Mouse (Mus musculus): Measurements from ENCODE around the gene Inhba. TPM values are rescaled to one million over a fixed set of nuclear protein-coding genes. Genes with fewer than 3 reads are reported as not detected.

Inhba gene
- polyA plus RNA-seq, 1 experiment from 2014 or later: 2.0 TPM

GRCm38 (mm10) chr13:16032935-16033592 is 21.4 kb downstream of the Inhba start:
- Histone ChIP-seq H3K4me1 (ENCODE audit: control insufficient read depth, insufficient read depth, low read length) (no peaks in the 10 kb centered on the region), H3K4me2 (ENCODE audit: low read depth, low read length) (no peak overlapping the region), H3K27me3 (ENCODE audit: control insufficient read depth, insufficient read depth, low read length) (no peaks in the 10 kb centered on the region), H3K4me3 (ENCODE audit: low read depth, low read length) (no peak overlapping the region), H3K27ac (ENCODE audit: low read depth, low read length) (no peak overlapping the region), H3K36me3 (ENCODE audit: control insufficient read depth, insufficient read depth, low read length) (no peaks in the 10 kb centered on the region), H3K9ac (replicated peaks; ENCODE audit: low read depth, low read length) (no peak overlapping the region), H3K9me3 (ENCODE audit: control insufficient read depth, low read length) (no peaks in the 10 kb centered on the region)
- 30% methylated on average over 6 of the region's 6 CpGs for WGBS
- no peak for ATAC-seq (ENCODE audit: low read depth)

DNA sequence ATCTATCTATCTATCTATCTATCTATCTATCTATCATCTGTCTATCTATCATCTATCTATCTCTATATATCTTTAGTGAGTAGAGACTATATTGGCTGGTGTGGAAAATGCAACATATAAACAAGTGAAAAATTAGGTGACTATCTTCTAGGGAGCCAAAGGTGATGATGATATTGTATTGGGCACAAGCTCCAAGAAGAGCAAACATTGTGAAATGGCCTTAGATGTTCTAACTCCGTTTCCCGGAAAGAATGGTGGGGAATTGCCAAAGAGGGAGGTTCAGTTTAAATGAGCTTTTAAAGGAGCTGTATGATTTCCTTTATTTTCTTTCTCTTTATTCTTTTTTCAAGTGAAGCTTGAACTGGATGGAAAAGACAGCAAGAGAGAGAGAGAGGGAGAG is 57.4 kb downstream of the Inhba start:
- H3K9me3 ChIP-seq (ENCODE audit: control insufficient read depth, low read length): no peaks in the 10 kb centered on the region
- no peaks in the 10 kb centered on the region for H3K27me3 ChIP-seq (ENCODE audit: control insufficient read depth, insufficient read depth, low read length)
- ATAC-seq (ENCODE audit: low read depth): no peak
- H3K36me3 ChIP-seq (ENCODE audit: control insufficient read depth, insufficient read depth, low read length): no peaks in the 10 kb centered on the region
- no peak overlapping the region for H3K4me2 ChIP-seq (ENCODE audit: low read depth, low read length)
- WGBS: 90% methylated on average over 2 of the region's 2 CpGs
- H3K4me1 ChIP-seq (ENCODE audit: control insufficient read depth, insufficient read depth, low read length): no peaks in the 10 kb centered on the region
- H3K9ac ChIP-seq (replicated peaks; ENCODE audit: low read depth, low read length): no peak overlapping the region
- no peak overlapping the region for H3K4me3 ChIP-seq (ENCODE audit: low read depth, low read length)
- no peak overlapping the region for H3K27ac ChIP-seq (ENCODE audit: low read depth, low read length)

GRCm38 (mm10) chr13:16077276-16077675 is 65.6 kb downstream of the Inhba start:
- Histone ChIP-seq H3K27ac (ENCODE audit: low read depth, low read length) (no peak overlapping the region), H3K36me3 (ENCODE audit: control insufficient read depth, insufficient read depth, low read length) (no peaks in the 10 kb centered on the region), H3K4me1 (ENCODE audit: control insufficient read depth, insufficient read depth, low read length) (no peaks in the 10 kb centered on the region), H3K9me3 (ENCODE audit: control insufficient read depth, low read length) (no peaks in the 10 kb centered on the region), H3K4me2 (ENCODE audit: low read depth, low read length) (no peak overlapping the region), H3K27me3 (ENCODE audit: control insufficient read depth, insufficient read depth, low read length) (no peaks in the 10 kb centered on the region), H3K9ac (replicated peaks; ENCODE audit: low read depth, low read length) (no peak overlapping the region), H3K4me3 (ENCODE audit: low read depth, low read length) (no peak overlapping the region)
- WGBS: 85% methylated on average over 5 of the region's 5 CpGs
- no peak for ATAC-seq (ENCODE audit: low read depth)

DNA sequence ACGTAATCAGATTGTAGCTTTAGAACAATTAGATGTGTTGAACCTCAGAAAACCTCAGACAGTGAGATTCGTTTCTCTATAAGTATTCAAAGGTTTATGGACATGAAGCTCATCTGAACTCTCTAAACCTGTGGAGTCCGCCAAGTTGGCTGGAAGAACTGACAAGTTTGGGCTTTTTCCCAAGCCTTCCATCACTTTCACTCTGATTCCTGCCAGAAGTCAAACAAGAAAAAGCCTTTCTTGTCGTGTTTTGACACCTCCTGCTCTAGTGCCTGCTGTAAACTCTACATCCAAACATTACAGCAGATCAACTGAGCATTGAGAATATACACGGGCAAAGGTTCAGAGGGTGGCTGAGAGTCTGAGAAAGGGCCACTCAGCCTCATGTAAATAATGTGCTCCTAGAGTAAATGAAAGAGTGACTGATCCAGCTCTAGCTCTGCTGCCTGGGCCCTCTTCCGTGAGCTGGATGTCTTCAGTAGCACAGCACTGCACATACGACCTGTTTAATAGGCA is 66.6 kb downstream of the Inhba start:
- Histone ChIP-seq H3K27me3 (ENCODE audit: control insufficient read depth, insufficient read depth, low read length) (no peaks in the 10 kb centered on the region), H3K27ac (ENCODE audit: low read depth, low read length) (no peak overlapping the region), H3K4me1 (ENCODE audit: control insufficient read depth, insufficient read depth, low read length) (no peaks in the 10 kb centered on the region), H3K36me3 (ENCODE audit: control insufficient read depth, insufficient read depth, low read length) (no peaks in the 10 kb centered on the region), H3K4me2 (ENCODE audit: low read depth, low read length) (no peak overlapping the region), H3K9me3 (ENCODE audit: control insufficient read depth, low read length) (no peaks in the 10 kb centered on the region), H3K9ac (replicated peaks; ENCODE audit: low read depth, low read length) (no peak overlapping the region), H3K4me3 (ENCODE audit: low read depth, low read length) (no peak overlapping the region)
- ATAC-seq (ENCODE audit: low read depth): no peak
- WGBS: 79% methylated on average over 7 of the region's 7 CpGs

DNA sequence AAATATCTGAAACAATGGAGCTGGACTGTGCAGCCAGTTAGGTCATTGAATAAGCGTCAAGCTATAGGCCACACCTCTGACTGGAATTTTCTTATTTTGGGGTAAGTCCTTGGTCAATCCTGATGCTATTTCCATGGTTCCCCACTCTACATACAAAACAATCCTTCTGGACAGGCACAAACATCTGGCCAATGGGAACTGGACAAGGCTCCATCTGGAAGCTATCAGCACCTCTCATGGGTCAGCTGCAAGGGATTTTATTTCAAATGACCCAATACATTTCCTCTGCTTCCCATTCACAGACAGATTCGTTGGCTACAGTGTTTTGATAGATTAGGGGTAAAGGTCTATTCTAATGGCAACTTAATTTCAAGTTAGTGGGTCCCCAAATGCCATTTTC is 68.6 kb downstream of the Inhba start:
- ATAC-seq (ENCODE audit: low read depth): no peak
- WGBS: 55% methylated on average over 2 of the region's 2 CpGs
- Histone ChIP-seq H3K4me1 (ENCODE audit: control insufficient read depth, insufficient read depth, low read length) (no peaks in the 10 kb centered on the region), H3K9ac (replicated peaks; ENCODE audit: low read depth, low read length) (no peak overlapping the region), H3K36me3 (ENCODE audit: control insufficient read depth, insufficient read depth, low read length) (no peaks in the 10 kb centered on the region), H3K27ac (ENCODE audit: low read depth, low read length) (no peak overlapping the region), H3K27me3 (ENCODE audit: control insufficient read depth, insufficient read depth, low read length) (no peaks in the 10 kb centered on the region), H3K4me2 (ENCODE audit: low read depth, low read length) (no peak overlapping the region), H3K4me3 (ENCODE audit: low read depth, low read length) (no peak overlapping the region), H3K9me3 (ENCODE audit: control insufficient read depth, low read length) (no peaks in the 10 kb centered on the region)

Data from neural tube, embryonic 14.5 days (tissue).